22 mouse cellular contexts compared by ENCODE assay signal in the genomic region with DNA sequence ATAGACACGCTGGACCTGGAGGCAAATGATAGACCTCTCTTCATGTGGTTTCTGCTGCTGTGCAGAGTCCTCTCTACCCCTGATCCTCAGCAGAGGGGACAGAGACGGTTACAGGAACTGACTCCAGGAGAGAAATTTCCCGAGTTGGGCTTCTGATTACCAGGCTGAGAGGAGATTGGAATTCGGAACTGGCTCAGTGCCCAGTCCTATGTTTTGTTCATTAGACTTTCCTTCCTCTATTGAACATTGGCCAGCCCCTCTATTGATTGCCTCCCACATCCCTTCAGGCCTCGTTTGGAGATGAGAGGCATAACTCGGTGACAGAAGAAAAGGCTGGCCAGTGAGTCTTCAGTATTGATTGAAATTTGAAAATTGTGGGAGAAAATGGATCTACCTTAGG.
A peak's percentile ranks its signal among the peaks of the same experiment; 100 is the strongest.
DNase-seq lines count a peak whose midpoint lies in the region; ATAC-seq and TF ChIP-seq lines count a peak whose summit lies in the region.
"Had no signal": no experiment of that assay in that cellular context is flagged by ENCODE, and none has a peak within 500 bp of the region (broad histone marks: within the 10 kb centered on the region; RNA-seq: fewer than 3 reads in every experiment).

No protein-coding gene starts in this region.

- peak; percentile 17 to 20 for DNase-seq in cerebellum, postnatal 10 days
- DNase-seq in cerebellum, postnatal 4 days (ENCODE audit: low spot score in 2 of 2), result no peak
- DNase-seq in heart, postnatal 4 days, result peak; percentile 8
- DNase-seq in heart, embryonic 10.5 days (ENCODE audit: low spot score), result no peak
- DNase-seq in lung, postnatal 0 days (ENCODE audit: low spot score), result peak; percentile 5
- no peak for DNase-seq in lung, adult 2 months
- peak; percentile 4 for DNase-seq in 3T3-L1 (ENCODE audit: low read depth, low spot score)
- DNase-seq in layer of hippocampus, adult 9-11 months, result no peak
- DNase-seq: adrenal gland, postnatal 14 days; cerebellum, adult 11 months; embryo, embryonic 11 days; kidney, adult 8-10 months; kidney, postnatal 36 days; thymus, adult 18-20 months; thymus, postnatal 4 days had no signal

- TF ChIP-seq POLR2A in lung, adult 2 months (IDR thresholded peaks at IDR 0.05; ENCODE audit: borderline replicate concordance, extremely low read depth, low read depth, low read length), result no peak

- ATAC-seq in lung, postnatal 0 days, result no peak
- ATAC-seq: CD4-positive, CD25-positive, alpha-beta regulatory T cell, adult 4 months; inflammation-experienced regulatory T-cells, adult 6 months had no signal

- H3K9ac ChIP-seq in lung, postnatal 0 days (replicated peaks; ENCODE audit: low read depth), result no peak overlapping the region
- H3K9ac ChIP-seq: hindbrain, embryonic 13.5 days; limb, embryonic 13.5 days; lung, embryonic 15.5 days had no signal

- no peak overlapping the region for H3K4me2 ChIP-seq in lung, postnatal 0 days (replicated peaks; ENCODE audit: low read depth, low read length)
- H3K4me2 ChIP-seq: hindbrain, embryonic 13.5 days; limb, embryonic 13.5 days; lung, embryonic 15.5 days had no signal

- no peaks in the 10 kb centered on the region for H3K36me3 ChIP-seq in heart, embryonic 10.5 days
- no peaks in the 10 kb centered on the region for H3K36me3 ChIP-seq in lung, postnatal 0 days (ENCODE audit: insufficient read depth, low read length)
- H3K36me3 ChIP-seq: forebrain, embryonic 10.5 days; hindbrain, embryonic 13.5 days; limb, embryonic 13.5 days; lung, embryonic 15.5 days had no signal

- TF ChIP-seq EP300 in lung, postnatal 0 days (IDR thresholded peaks at IDR 0.05), result no peak

- no peak overlapping the region for H3K4me3 ChIP-seq in heart, embryonic 10.5 days
- no peak overlapping the region for H3K4me3 ChIP-seq in lung, postnatal 0 days (ENCODE audit: low read depth, low read length)
- no peak overlapping the region for H3K4me3 ChIP-seq in lung, adult 2 months (replicated peaks; ENCODE audit: extremely low read depth, low read depth, low read length)
- H3K4me3 ChIP-seq: forebrain, embryonic 10.5 days; hindbrain, embryonic 13.5 days; limb, embryonic 13.5 days; lung, embryonic 15.5 days; megakaryocyte, embryonic 14.5 days had no signal

- no peaks in the 10 kb centered on the region for H3K9me3 ChIP-seq in heart, embryonic 10.5 days
- no peaks in the 10 kb centered on the region for H3K9me3 ChIP-seq in lung, postnatal 0 days (ENCODE audit: low read length)
- H3K9me3 ChIP-seq: forebrain, embryonic 10.5 days; hindbrain, embryonic 13.5 days; limb, embryonic 13.5 days; lung, embryonic 15.5 days had no signal

- no peaks in the 10 kb centered on the region for H3K27me3 ChIP-seq in heart, embryonic 10.5 days (ENCODE audit: insufficient read depth, poor library complexity, severe bottlenecking)
- no peaks in the 10 kb centered on the region for H3K27me3 ChIP-seq in lung, postnatal 0 days (replicated peaks; ENCODE audit: insufficient read depth, low read length)
- H3K27me3 ChIP-seq: hindbrain, embryonic 13.5 days; limb, embryonic 13.5 days; lung, embryonic 15.5 days; megakaryocyte, embryonic 14.5 days had no signal

- 64% methylated on average over 6 of the region's 6 CpGs for WGBS in heart, embryonic 10.5 days
- 34% methylated on average over 6 of the region's 6 CpGs for WGBS in lung, postnatal 0 days
- WGBS in lung, adult 2 months, result 31% methylated on average over 6 of the region's 6 CpGs

- H3K4me1 ChIP-seq in heart, embryonic 10.5 days, result no peaks in the 10 kb centered on the region
- no peaks in the 10 kb centered on the region for H3K4me1 ChIP-seq in lung, postnatal 0 days (ENCODE audit: insufficient read depth, low read depth, low read length)
- H3K4me1 ChIP-seq in lung, adult 2 months (ENCODE audit: control insufficient read depth, insufficient read depth, low read length), result no peaks in the 10 kb centered on the region
- H3K4me1 ChIP-seq: hindbrain, embryonic 13.5 days; lung, embryonic 15.5 days; megakaryocyte, embryonic 14.5 days had no signal

- no peak for TF ChIP-seq CTCF in lung, postnatal 0 days (IDR thresholded peaks at IDR 0.05)
- TF ChIP-seq CTCF in lung, adult 2 months (IDR thresholded peaks at IDR 0.05; ENCODE audit: insufficient read depth, low read length), result no peak

- no peak overlapping the region for H3K27ac ChIP-seq in heart, embryonic 10.5 days
- no peak overlapping the region for H3K27ac ChIP-seq in lung, postnatal 0 days (ENCODE audit: low read length)
- H3K27ac ChIP-seq: forebrain, embryonic 10.5 days; hindbrain, embryonic 13.5 days; limb, embryonic 13.5 days; lung, embryonic 15.5 days had no signal

Comparison
In these comparisons a context has a peak if more than half of its experiments do, and no peak if none do; other contexts are left out.
1. DNase-seq: peak in cerebellum, postnatal 10 days (2 of 2), heart, postnatal 4 days (single experiment), lung, postnatal 0 days (single experiment) and 3T3-L1 (single experiment); none in cerebellum, postnatal 4 days (0 of 2), heart, embryonic 10.5 days (single experiment), lung, adult 2 months (single experiment) and layer of hippocampus, adult 9-11 months (single experiment).